Mouse (Mus musculus) intestine, postnatal 0 days (tissue): ENCODE data around the gene Fam214b. TPM values are rescaled to one million over a fixed set of nuclear protein-coding genes. Genes with fewer than 3 reads are reported as not detected.
A peak's percentile ranks its signal among the peaks of the same experiment; 100 is the strongest.

ENCODE experiments used
- ATAC-seq: fragments of 200-750 bp; cut with Nextera tagmentation; 2 replicates; pipeline ENCODE4 v1.8.0; 2017; ENCODE audit warnings: mild to moderate bottlenecking, moderate TSS enrichment, moderate library complexity
- H3K27ac ChIP-seq: fragments of 300-500 bp; sonication (generic); 2 replicates; pipeline ENCODE4 v1.5.1; 2014; ENCODE audit warnings: mild to moderate bottlenecking, low read depth, low read length, moderate library complexity
- H3K27me3 ChIP-seq: fragments of 300-500 bp; sonication (generic); replicated peaks from 2 replicates; pipeline ENCODE4 v1.6.1; 2014; ENCODE audit warnings: low read length, mixed read lengths; ENCODE audit not compliant: control insufficient read depth, insufficient read depth
- H3K36me3 ChIP-seq: fragments of 300-500 bp; sonication (generic); 2 replicates; pipeline ENCODE4 v1.6.1; 2014; ENCODE audit warnings: mild to moderate bottlenecking, moderate library complexity; ENCODE audit not compliant: control insufficient read depth, insufficient read depth
- H3K4me1 ChIP-seq: fragments of 300-500 bp; sonication (generic); replicated peaks from 2 replicates; pipeline ENCODE4 v1.6.1; 2014; ENCODE audit warnings: antibody characterized with exemption, low read length, mixed read lengths; ENCODE audit not compliant: control insufficient read depth, insufficient read depth
- H3K4me2 ChIP-seq: fragments of 300-500 bp; sonication (generic); replicated peaks from 2 replicates; pipeline ENCODE4 v1.6.1; 2014; ENCODE audit warnings: low read depth, mild to moderate bottlenecking, moderate library complexity
- H3K4me3 ChIP-seq: fragments of 300-500 bp; sonication (generic); 2 replicates; pipeline ENCODE4 v1.5.1; 2014; ENCODE audit warnings: low read depth, low read length
- H3K9ac ChIP-seq: fragments of 300-500 bp; sonication (generic); 2 replicates; pipeline ENCODE4 v1.6.1; 2014; ENCODE audit warnings: mild to moderate bottlenecking, low read depth, low read length
- H3K9me3 ChIP-seq: fragments of 300-500 bp; sonication (generic); 2 replicates; pipeline ENCODE4 v1.6.1; 2016; ENCODE audit warnings: mixed run types; ENCODE audit not compliant: control insufficient read depth
- CTCF ChIP-seq: sonication (generic); IDR thresholded peaks from 2 replicates; pipeline ENCODE4 v1.5.1; 2016; ENCODE audit warnings: low read depth, mild to moderate bottlenecking, control low read depth, antibody characterized with exemption, moderate library complexity
- WGBS: fragments of 180-500 bp; shearing (Covaris S2); extraction: QIAGEN DNeasy Blood & Tissue Kit; methylation state at CpG from one replicate; pipeline ENCODE4 v1.1.7; 2014; 5-methylcytosine and 5-hydroxymethylcytosine counted together
- polyA plus RNA-seq: library from polyadenylated mRNA; unstranded; fragments of >200 nt; fragmentation: Nextera tagmentation; extraction: Ambion mirVana; gene quantifications from 2 replicates; pipeline ENCODE4 v1.2.1, GENCODE M21; 2015

Fam214b gene
- polyA plus RNA-seq, 1 experiment from 2014 or later, result 5.9 TPM

DNA sequence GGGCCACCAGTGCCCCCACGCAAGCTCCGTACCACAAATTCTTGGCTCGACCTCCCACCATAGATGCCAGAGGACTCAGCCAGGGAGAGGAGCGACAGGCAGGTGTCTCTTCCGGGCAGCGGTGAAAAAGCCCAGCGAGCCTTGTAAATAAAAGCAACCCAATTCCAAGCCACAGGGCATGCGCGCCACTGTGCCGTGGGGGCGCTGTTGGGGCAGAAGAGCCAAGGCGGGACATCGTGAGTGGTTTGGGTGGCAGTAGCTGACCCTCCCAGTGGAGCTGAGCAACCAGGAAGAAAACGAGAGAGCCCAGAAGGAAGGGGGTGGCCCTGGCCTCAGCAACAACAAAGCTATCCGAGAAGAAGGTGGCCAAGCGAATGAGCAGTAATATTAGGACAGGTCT is 25.1 kb downstream of the Fam214b start:
- Histone ChIP-seq H3K27ac (no peak overlapping the region), H3K4me2 (no peak overlapping the region), H3K9ac (no peak overlapping the region), H3K27me3 (no peaks in the 10 kb centered on the region), H3K4me3 (no peak overlapping the region), H3K36me3 (peaks cover 59% of the 10 kb centered on the region), H3K4me1 (0 out of 2 replicates have a peak, but pooled peaks cover 5% of the 10 kb centered on the region), H3K9me3 (no peaks in the 10 kb centered on the region)
- ATAC-seq, result no peak
- no peak for TF ChIP-seq CTCF
- WGBS, result 85% methylated on average over 16 of the region's 16 CpGs

DNA sequence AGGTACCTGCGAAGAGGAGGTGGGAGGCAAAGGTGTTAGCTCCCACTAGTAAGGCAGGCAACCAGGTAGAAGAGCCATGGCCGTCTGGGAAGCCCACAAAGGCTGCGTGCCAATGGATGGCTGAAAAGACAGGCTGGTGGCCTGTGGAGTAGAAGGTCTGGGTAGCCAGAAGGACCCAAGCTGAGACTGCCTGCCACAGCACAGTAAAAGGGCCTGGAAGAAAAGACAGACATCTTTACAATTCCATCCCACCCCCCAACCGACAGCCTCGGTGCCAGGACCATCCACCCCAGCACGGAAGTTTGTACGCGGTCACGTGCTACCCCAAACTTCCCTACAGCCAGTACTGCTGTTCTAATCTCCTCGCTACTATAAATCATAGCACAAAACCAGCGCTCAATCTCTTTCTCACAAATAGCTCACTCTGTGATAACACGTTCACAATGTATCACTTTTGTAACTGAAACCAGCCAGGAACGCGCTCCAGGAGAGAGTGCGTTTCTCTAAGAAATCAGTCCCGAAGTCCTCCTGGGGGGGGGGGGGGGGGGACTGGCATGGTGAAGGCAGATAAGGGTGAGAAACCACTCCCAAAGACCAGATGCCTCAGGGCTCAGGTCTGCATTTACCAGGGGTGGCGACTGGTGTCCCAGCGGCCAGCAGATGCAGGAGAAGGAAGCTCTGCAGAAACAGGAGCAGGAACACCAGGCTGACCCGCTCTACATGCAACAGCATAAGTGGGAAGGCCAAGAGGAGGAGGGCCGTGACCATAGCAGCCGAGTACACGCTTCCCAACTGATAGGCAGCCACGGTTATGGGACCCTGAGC is 26.2 kb downstream of the Fam214b start:
- Histone ChIP-seq H3K9me3 (no peaks in the 10 kb centered on the region), H3K9ac (no peak overlapping the region), H3K4me1 (0 out of 2 replicates have a peak, but pooled peaks cover 4% of the 10 kb centered on the region), H3K27ac (no peak overlapping the region), H3K27me3 (no peaks in the 10 kb centered on the region), H3K4me3 (no peak overlapping the region), H3K4me2 (no peak overlapping the region), H3K36me3 (peaks cover 59% of the 10 kb centered on the region)
- TF ChIP-seq CTCF, result no peak
- 90% methylated on average over 23 of the region's 23 CpGs for WGBS
- ATAC-seq, result no peak

- Histone ChIP-seq H3K4me2 (no peak overlapping the region), H3K4me1 (no peaks in the 10 kb centered on the region), H3K27me3 (no peaks in the 10 kb centered on the region), H3K27ac (no peak overlapping the region), H3K9ac (no peak overlapping the region), H3K36me3 (peaks cover 59% of the 10 kb centered on the region), H3K9me3 (no peaks in the 10 kb centered on the region), H3K4me3 (no peak overlapping the region)
- no peak for TF ChIP-seq CTCF
- WGBS, result 91% methylated on average over 10 of the region's 10 CpGs
- ATAC-seq, result no peak
Measured at GRCm38 (mm10) chr4:43019176-43019575, 26.8 kb downstream of the Fam214b start.

DNA sequence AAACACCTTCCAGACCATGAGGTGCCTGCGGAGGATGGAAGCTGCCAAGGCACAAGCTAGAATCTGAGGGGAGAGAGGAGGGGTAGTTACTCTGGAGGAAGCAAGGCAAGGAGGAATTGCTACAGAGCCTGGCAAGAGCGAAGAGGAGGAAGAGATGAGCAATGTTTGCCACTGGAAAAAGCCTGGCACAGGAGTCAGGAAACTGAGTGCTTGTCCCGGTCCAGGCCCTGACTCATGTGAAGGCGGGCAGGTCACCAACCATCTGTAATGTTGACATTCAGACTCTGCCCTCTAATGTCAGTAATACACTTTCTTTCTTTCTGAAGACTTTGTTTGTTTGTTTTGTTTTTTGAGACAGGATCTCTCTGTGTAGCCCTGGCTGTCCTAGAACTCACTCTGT is 27.9 kb downstream of the Fam214b start:
- Histone ChIP-seq H3K27me3 (no peaks in the 10 kb centered on the region), H3K4me1 (no peaks in the 10 kb centered on the region), H3K36me3 (peaks cover 54% of the 10 kb centered on the region), H3K4me3 (no peak overlapping the region), H3K9me3 (no peaks in the 10 kb centered on the region), H3K4me2 (no peak overlapping the region), H3K9ac (no peak overlapping the region), H3K27ac (no peak overlapping the region)
- no peak for TF ChIP-seq CTCF
- 92% methylated on average over 4 of the region's 4 CpGs for WGBS
- no peak for ATAC-seq

DNA sequence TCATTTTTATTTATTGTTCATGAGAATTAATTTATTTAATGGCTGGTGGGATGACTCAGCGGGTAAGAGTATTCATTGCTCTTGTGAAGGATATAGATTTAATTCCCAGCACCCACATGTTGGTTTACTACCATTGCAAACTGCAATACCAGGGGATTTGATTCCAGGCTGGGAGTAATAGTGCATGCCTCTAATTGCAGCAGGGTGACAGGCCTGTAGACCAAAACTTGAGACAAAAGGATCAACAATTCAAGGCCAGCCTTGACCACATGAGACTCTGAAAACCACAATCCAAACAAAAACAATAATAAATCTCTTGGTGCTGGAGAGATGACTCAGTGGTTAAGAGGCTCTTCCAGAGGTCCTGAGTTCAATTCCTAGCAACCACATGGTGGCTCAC is 33.9 kb downstream of the Fam214b start:
- WGBS, result 92% methylated on average over 1 of the region's 1 CpGs
- Histone ChIP-seq H3K4me1 (peaks cover 4% of the 10 kb centered on the region; the same call in 1 of the 2 replicates), H3K36me3 (no peaks in the 10 kb centered on the region), H3K9ac (no peak overlapping the region), H3K9me3 (no peaks in the 10 kb centered on the region), H3K27ac (no peak overlapping the region), H3K4me3 (no peak overlapping the region), H3K27me3 (no peaks in the 10 kb centered on the region), H3K4me2 (no peak overlapping the region)
- TF ChIP-seq CTCF, result no peak
- no peak for ATAC-seq

DNA sequence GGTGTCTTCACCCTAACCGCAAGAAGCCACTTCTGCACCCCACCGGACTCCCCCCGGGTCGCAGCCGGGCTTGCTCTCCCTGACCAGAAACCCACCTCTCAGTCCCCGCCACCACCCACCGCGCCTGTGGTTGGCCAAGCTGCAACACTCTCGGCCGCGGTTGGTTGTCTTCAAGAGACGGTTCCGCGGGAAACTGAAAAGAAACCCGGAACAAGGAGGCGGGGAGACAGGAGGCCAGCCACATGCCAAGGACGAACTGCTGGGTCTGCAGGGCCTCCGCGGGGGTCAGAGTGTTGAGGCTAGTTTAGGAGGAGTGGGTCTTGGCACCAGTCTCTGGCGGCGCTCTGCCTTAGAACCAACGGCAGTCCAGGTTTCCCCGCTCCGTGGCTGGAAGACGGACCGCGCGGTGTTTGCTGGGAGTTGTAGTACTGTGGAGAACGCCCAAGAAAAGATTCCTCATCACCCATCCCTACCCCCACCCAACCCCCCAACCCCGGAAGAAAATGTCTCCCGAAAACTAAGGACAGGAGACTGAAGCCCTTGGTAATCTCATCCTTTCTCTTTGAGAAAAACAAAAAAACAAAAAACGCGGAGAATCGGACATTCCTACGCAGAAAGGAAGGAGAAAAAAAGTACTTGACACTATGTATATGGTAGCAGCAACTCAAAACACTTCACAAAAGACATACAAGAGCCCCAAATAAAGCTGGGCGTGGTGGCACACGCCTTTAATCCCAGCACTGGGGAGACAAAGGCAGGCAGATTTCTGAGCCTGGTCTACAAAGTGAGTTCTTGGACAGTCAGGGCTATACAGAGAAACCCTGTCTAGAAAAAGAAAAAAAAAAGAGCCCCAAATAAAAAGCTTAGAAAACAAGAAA is 35.6 kb downstream of the Fam214b start, which contains the start of gene Fancg:
Fancg (minus strand) TSS at position 346 of the 878 bp plus-strand sequence.
- peak; percentile 80 for ATAC-seq
- Histone ChIP-seq H3K27ac (no peak within 1 kb of the TSS), H3K4me1 (peaks cover 4% of the 10 kb centered on the region; the same call in 1 of the 2 replicates), H3K4me3 (peak within 1 kb of the TSS; percentile 73), H3K4me2 (peak within 1 kb of the TSS; percentile 85), H3K9me3 (no peaks in the 10 kb centered on the region), H3K9ac (peak within 1 kb of the TSS; percentile 58), H3K36me3 (peaks cover 7% of the 10 kb centered on the region; the same call in 1 of the 2 replicates), H3K27me3 (no peaks in the 10 kb centered on the region)
- TF ChIP-seq CTCF, result no peak
- under 1% methylated on average over 37 of the region's 37 CpGs for WGBS
